In genomic region chr3:53038913-53039312, GRCm38 (mm10) we compare ENCODE assay signal across 21 mouse cellular contexts.
DNase-seq lines count a peak whose midpoint lies in the region; ATAC-seq lines count a peak whose summit lies in the region.
"Had no signal": no experiment of that assay in that cellular context is flagged by ENCODE, and none has a peak within 500 bp of the region (broad histone marks: within the 10 kb centered on the region; RNA-seq: fewer than 3 reads in every experiment).

No protein-coding gene starts in this region.

- ATAC-seq in frontal cortex, adult (ENCODE audit: low TSS enrichment): peak; percentile 53
- ATAC-seq: activated CD4-positive, CD25-positive, alpha-beta regulatory T cell, adult 4 months; CD4-positive, CD25-positive, alpha-beta regulatory T cell, adult 4 months; forebrain, embryonic 13.5 days; forebrain, embryonic 15.5 days; Patski had no signal

- DNase-seq in frontal cortex, postnatal 14 days (ENCODE audit: low spot score in 2 of 2): no peak
- peak; percentile 32 for DNase-seq in right cerebral cortex, adult 18-20 months
- no peak for DNase-seq in right cerebral cortex, adult 2 months (ENCODE audit: low spot score in 2 of 2)
- DNase-seq in brain, adult 2 months (ENCODE audit: low read depth, low spot score): peak; percentile 76
- DNase-seq in telencephalon, adult 2 months (ENCODE audit: low read depth, low spot score): peak; percentile 72
- no peak for DNase-seq in natural killer cell, adult 2 months (ENCODE audit: low spot score in 2 of 2)
- DNase-seq: adrenal gland, adult 8-10 months; adrenal gland, postnatal 14 days; adrenal gland, postnatal 36 days; B cell, adult 2 months; cerebellum, adult 11 months; cerebellum, adult 2 months; cerebellum, adult 9-10 months; cerebellum, postnatal 10 days; cerebellum, postnatal 25 days had no signal

Comparison
In these comparisons a context has a peak if more than half of its experiments do, and no peak if none do; other contexts are left out.
1. DNase-seq: peak in right cerebral cortex, adult 18-20 months (single experiment), brain, adult 2 months (single experiment) and telencephalon, adult 2 months (single experiment); none in frontal cortex, postnatal 14 days (0 of 2), right cerebral cortex, adult 2 months (0 of 2) and natural killer cell, adult 2 months (0 of 2).